Mouse (Mus musculus): Measurements from ENCODE around the gene Sval1.

Sval1 gene

DNA sequence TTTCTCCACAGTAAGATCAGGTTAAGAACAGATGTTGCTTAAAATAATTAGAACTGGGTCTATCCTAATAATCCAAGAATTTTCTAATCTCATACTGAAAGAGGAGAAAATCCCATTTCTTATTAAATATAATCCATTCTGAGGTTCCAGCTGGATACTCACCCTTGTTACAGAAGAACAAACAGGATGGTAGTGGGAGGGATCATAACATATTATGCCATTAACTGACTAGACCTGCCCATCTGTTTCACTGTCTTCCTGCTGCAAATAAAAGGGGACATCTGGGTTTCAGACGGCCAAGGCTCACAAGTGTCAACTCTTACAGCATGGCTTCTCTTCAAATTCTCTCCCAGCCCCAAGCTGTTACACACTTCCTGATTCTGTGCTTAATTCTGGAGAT, at the start of gene Sval1:
TSS of gene Sval1 (plus strand) at position 301 of the 400 bp plus-strand sequence.
- DNase-seq: no peak

DNA sequence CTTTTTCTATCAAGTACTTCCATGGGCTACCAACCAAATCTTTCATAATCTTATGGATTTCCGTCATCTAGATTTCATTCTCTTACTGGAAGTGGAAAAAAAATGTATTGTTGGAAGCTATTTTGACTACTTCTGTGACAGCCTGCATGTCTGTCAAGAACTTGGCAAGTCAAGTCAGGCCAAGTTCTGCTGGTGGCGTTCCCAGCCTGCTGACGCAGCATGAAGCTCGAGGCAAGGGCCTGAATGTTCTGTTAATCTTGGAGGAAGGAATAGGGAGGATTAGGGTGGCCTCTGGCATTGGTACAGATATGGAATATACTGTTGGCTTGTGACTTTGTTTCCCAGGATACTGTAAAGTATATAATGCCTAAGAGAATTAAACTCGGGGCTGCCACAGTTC, 39.8 kb upstream of the Sval1 start:
- DNase-seq: no peak

DNA sequence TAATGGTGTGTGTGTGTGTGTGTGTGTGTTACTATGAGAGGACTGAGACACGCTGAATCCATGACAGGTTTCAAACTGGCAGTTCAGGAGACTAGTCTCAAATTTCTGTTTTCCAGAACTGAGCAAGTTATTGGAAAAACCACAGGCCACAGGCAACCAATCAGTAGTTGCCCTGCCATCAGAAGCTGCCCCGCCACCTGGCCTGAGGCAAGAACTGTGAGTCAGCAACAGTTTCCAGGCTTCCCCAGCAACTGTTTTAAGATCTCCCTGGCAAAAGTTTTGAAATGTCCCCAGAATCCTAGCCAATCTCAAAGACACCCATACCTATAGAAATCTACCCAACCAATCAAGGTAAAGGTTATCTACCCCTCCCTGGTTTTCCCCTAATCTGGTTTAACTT, 36.5 kb upstream of the Sval1 start:
- no peak for DNase-seq

GRCm38 (mm10) chr6:41967840-41968239, 16.4 kb downstream of the Sval1 start, which contains the start of gene Sval3:
Gene Sval3 (plus strand): TSS chr6:41968140.
- no peak for DNase-seq
